Mouse (Mus musculus): ENCODE results near the gene Lipe. TPM values are rescaled to one million over a fixed set of nuclear protein-coding genes. Genes with fewer than 3 reads are reported as not detected.

Lipe gene
- 18.2 TPM for polyA plus RNA-seq (2017; shearing (Covaris generic))

GRCm38 (mm10) chr7:25398610-25399009 is at the start of gene Lipe:
Lipe (minus strand) TSS chr7:25398710.

GRCm38 (mm10) chr7:25412833-25413441 is 14.4 kb upstream of the Lipe start, which contains the start of gene Cxcl17:
Cxcl17 (minus strand) TSS chr7:25412886.

GRCm38 (mm10) chr7:25369058-25369749 is 29.3 kb downstream of the Lipe start, which contains the start of gene Cnfn:
Cnfn (minus strand) TSS chr7:25369724.

Other genes starting within 250 kb of the Lipe start
- 138 TPM for gene Pou2f2, start 219.0 kb downstream of the Lipe start, polyA plus RNA-seq (2017; shearing (Covaris generic))
- gene Dedd2, start 178.1 kb downstream of the Lipe start, polyA plus RNA-seq (2017; shearing (Covaris generic)), result 50.7 TPM
- gene Zfp526, start 177.3 kb downstream of the Lipe start, polyA plus RNA-seq (2017; shearing (Covaris generic)), result 4.6 TPM
- 7.1 TPM for gene Gsk3a, start 160.9 kb downstream of the Lipe start, polyA plus RNA-seq (2017; shearing (Covaris generic))
- gene Erf, start 147.9 kb downstream of the Lipe start, polyA plus RNA-seq (2017; shearing (Covaris generic)), result 1.1 TPM
- gene Cic, start 131.0 kb downstream of the Lipe start, polyA plus RNA-seq (2017; shearing (Covaris generic)), result 32.7 TPM
- 43.9 TPM for gene Pafah1b3, start 100.7 kb downstream of the Lipe start, polyA plus RNA-seq (2017; shearing (Covaris generic))
- gene Prr19, start 97.3 kb downstream of the Lipe start, polyA plus RNA-seq (2017; shearing (Covaris generic)), result not detected
- gene Tmem145, start 92.6 kb downstream of the Lipe start, polyA plus RNA-seq (2017; shearing (Covaris generic)), result not detected
- gene Megf8, start 81.5 kb downstream of the Lipe start, polyA plus RNA-seq (2017; shearing (Covaris generic)), result 0.24 TPM
- not detected for gene Cnfn, start 29.0 kb downstream of the Lipe start, polyA plus RNA-seq (2017; shearing (Covaris generic))
- gene Cxcl17, start 14.2 kb upstream of the Lipe start, polyA plus RNA-seq (2017; shearing (Covaris generic)), result not detected
- gene Ceacam1, start 78.9 kb upstream of the Lipe start, polyA plus RNA-seq (2017; shearing (Covaris generic)), result 0.37 TPM
- not detected for gene Ceacam2, start 141.1 kb upstream of the Lipe start, polyA plus RNA-seq (2017; shearing (Covaris generic))
- gene Erich4, start 217.2 kb upstream of the Lipe start, polyA plus RNA-seq (2017; shearing (Covaris generic)), result not detected
- gene Dmac2, start 220.7 kb upstream of the Lipe start, polyA plus RNA-seq (2017; shearing (Covaris generic)), result 67.2 TPM
- 0.28 TPM for gene B3gnt8, start 227.9 kb upstream of the Lipe start, polyA plus RNA-seq (2017; shearing (Covaris generic))

All from activated CD4-positive, CD25-positive, alpha-beta regulatory T cell, adult 9 weeks (primary cell).